Mouse (Mus musculus): Measurements from ENCODE around the gene Hs6st3. TPM values are rescaled to one million over a fixed set of nuclear protein-coding genes. Genes with fewer than 3 reads are reported as not detected.

Hs6st3 gene
- polyA plus RNA-seq, 1 experiment: 1.2 TPM

DNA sequence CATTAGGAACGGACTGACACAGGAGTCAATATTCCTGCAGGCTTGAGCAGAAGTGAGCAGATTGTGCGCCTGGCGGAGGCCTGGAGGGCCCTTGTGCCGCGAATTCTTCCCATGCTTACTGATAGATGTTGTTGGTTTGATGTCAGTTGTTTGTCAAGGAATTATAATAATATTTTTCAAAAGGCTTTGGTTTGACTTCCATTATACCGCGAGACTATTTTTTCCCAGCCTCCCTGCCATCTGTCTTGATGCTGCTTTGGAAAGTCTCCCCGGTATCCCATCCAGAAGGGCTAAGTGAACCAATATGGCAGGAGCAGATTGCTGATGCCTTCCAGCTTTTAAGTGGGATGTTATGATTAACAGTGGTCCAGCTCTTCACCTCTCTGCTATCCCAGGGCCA is 651.3 kb downstream of the Hs6st3 start:
- H3K9ac ChIP-seq (ENCODE audit: low read depth, poor library complexity, severe bottlenecking): no peak overlapping the region
- H3K4me1 ChIP-seq (ENCODE audit: control insufficient read depth, insufficient read depth, low read length): no peaks in the 10 kb centered on the region
- H3K4me3 ChIP-seq (ENCODE audit: low read depth, low read length): no peak overlapping the region
- H3K9me3 ChIP-seq (replicated peaks; ENCODE audit: control insufficient read depth, insufficient read depth, low read length, poor library complexity, severe bottlenecking): no peaks in the 10 kb centered on the region
- TF ChIP-seq POLR2A (IDR thresholded peaks at IDR 0.05; ENCODE audit: insufficient read depth, low read length) (no peak), EP300 (IDR thresholded peaks at IDR 0.05; ENCODE audit: insufficient read depth, low read depth, low read length) (no peak), CTCF (IDR thresholded peaks at IDR 0.05; ENCODE audit: low read depth, low read length) (no peak)
- no peaks in the 10 kb centered on the region for H3K27me3 ChIP-seq (ENCODE audit: control insufficient read depth, insufficient read depth, low read length, poor library complexity, severe bottlenecking)
- no peaks in the 10 kb centered on the region for H3K36me3 ChIP-seq (ENCODE audit: control insufficient read depth, insufficient read depth, low read length, poor library complexity, severe bottlenecking)
- H3K27ac ChIP-seq (ENCODE audit: insufficient read depth, low read length): no peak overlapping the region

DNA sequence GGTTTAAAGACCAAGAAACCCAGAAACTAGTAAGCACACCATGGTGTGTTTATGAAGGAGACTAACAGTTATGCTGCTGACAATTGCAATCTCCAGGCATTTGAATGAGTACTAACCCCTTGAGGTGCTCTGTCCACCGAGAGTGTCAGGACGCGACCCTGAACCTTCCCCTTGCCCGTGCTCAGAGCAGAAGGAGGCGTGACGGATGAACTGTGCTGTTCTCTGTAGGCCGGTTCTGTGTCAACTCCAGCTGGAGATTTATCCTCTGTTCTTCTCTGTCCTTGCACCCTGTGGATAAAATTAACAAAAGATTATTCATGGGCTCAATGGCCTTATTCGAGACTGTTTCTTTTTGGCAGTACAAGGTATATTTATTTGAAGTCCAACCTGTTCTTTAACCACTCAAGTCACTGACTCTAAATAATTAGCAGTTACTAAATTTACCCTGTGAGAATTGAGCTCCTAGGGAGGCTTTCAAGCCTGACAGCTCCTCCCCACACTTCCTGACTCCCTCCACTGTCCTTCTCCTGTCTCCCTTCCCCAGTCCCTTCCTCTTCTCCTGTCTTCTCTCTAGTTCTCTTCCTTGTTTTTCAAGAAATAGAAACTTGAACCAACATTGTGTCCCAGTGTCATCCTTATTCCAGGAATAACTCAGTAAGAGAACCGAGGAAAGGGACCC is 659.2 kb downstream of the Hs6st3 start:
- no peaks in the 10 kb centered on the region for H3K9me3 ChIP-seq (replicated peaks; ENCODE audit: control insufficient read depth, insufficient read depth, low read length, poor library complexity, severe bottlenecking)
- H3K4me3 ChIP-seq (ENCODE audit: low read depth, low read length): no peak overlapping the region
- no peak overlapping the region for H3K9ac ChIP-seq (ENCODE audit: low read depth, poor library complexity, severe bottlenecking)
- TF ChIP-seq POLR2A (IDR thresholded peaks at IDR 0.05; ENCODE audit: insufficient read depth, low read length) (no peak), CTCF (IDR thresholded peaks at IDR 0.05; ENCODE audit: low read depth, low read length) (no peak), EP300 (IDR thresholded peaks at IDR 0.05; ENCODE audit: insufficient read depth, low read depth, low read length) (no peak)
- H3K36me3 ChIP-seq (ENCODE audit: control insufficient read depth, insufficient read depth, low read length, poor library complexity, severe bottlenecking): no peaks in the 10 kb centered on the region
- H3K4me1 ChIP-seq (ENCODE audit: control insufficient read depth, insufficient read depth, low read length): no peaks in the 10 kb centered on the region
- no peak overlapping the region for H3K27ac ChIP-seq (ENCODE audit: insufficient read depth, low read length)
- no peaks in the 10 kb centered on the region for H3K27me3 ChIP-seq (ENCODE audit: control insufficient read depth, insufficient read depth, low read length, poor library complexity, severe bottlenecking)

DNA sequence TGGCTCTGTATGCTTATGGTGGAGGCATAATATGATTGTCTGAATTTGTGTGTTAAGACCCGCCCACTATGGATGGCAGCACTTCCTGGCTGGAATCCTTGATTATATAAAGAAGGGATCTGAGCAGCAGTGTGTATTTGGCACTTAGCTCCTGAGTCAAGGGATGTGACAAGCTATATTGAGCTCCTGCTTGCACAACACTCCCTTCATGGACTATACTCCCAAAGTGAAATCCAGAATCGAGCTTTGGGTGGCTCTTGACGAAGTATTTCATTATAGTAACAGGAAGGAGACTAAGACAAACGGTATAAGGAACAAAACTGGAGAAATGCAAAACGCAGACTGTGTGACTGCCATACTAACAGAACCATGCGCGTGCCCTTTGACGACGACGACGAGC is 660.4 kb downstream of the Hs6st3 start:
- no peaks in the 10 kb centered on the region for H3K4me1 ChIP-seq (ENCODE audit: control insufficient read depth, insufficient read depth, low read length)
- H3K9me3 ChIP-seq (replicated peaks; ENCODE audit: control insufficient read depth, insufficient read depth, low read length, poor library complexity, severe bottlenecking): no peaks in the 10 kb centered on the region
- no peak overlapping the region for H3K27ac ChIP-seq (ENCODE audit: insufficient read depth, low read length)
- no peak overlapping the region for H3K9ac ChIP-seq (ENCODE audit: low read depth, poor library complexity, severe bottlenecking)
- no peaks in the 10 kb centered on the region for H3K36me3 ChIP-seq (ENCODE audit: control insufficient read depth, insufficient read depth, low read length, poor library complexity, severe bottlenecking)
- H3K4me3 ChIP-seq (ENCODE audit: low read depth, low read length): no peak overlapping the region
- no peak for TF ChIP-seq EP300 (IDR thresholded peaks at IDR 0.05; ENCODE audit: insufficient read depth, low read depth, low read length)
- no peak for TF ChIP-seq POLR2A (IDR thresholded peaks at IDR 0.05; ENCODE audit: insufficient read depth, low read length)
- no peak for TF ChIP-seq CTCF (IDR thresholded peaks at IDR 0.05; ENCODE audit: low read depth, low read length)
- H3K27me3 ChIP-seq (ENCODE audit: control insufficient read depth, insufficient read depth, low read length, poor library complexity, severe bottlenecking): no peaks in the 10 kb centered on the region

DNA sequence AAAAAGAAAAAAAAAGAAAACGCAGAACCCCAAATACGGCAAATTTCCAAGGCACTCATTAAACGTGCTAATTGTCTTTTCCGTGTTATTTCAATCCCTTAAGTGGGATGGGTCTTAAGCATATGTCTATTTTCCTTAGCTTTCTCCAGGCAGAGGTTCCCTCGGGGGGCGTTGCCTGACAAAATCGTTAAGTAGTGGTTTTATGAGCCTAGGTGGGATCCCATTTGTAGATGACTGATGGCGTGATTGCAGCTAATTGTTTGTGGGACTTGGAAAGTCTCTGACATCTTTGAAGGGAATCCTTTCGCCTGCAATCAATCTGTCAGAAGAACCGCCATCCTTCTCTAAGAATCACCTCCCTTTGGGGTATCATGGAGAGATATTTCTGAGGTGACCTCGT is 662.7 kb downstream of the Hs6st3 start:
- Histone ChIP-seq H3K9me3 (replicated peaks; ENCODE audit: control insufficient read depth, insufficient read depth, low read length, poor library complexity, severe bottlenecking) (no peaks in the 10 kb centered on the region), H3K4me3 (ENCODE audit: low read depth, low read length) (no peak overlapping the region), H3K27ac (ENCODE audit: insufficient read depth, low read length) (no peak overlapping the region), H3K4me1 (ENCODE audit: control insufficient read depth, insufficient read depth, low read length) (no peaks in the 10 kb centered on the region), H3K9ac (ENCODE audit: low read depth, poor library complexity, severe bottlenecking) (no peak overlapping the region), H3K27me3 (ENCODE audit: control insufficient read depth, insufficient read depth, low read length, poor library complexity, severe bottlenecking) (no peaks in the 10 kb centered on the region), H3K36me3 (ENCODE audit: control insufficient read depth, insufficient read depth, low read length, poor library complexity, severe bottlenecking) (no peaks in the 10 kb centered on the region)
- no peak for TF ChIP-seq POLR2A (IDR thresholded peaks at IDR 0.05; ENCODE audit: insufficient read depth, low read length)
- TF ChIP-seq CTCF (IDR thresholded peaks at IDR 0.05; ENCODE audit: low read depth, low read length): no peak
- no peak for TF ChIP-seq EP300 (IDR thresholded peaks at IDR 0.05; ENCODE audit: insufficient read depth, low read depth, low read length)

DNA sequence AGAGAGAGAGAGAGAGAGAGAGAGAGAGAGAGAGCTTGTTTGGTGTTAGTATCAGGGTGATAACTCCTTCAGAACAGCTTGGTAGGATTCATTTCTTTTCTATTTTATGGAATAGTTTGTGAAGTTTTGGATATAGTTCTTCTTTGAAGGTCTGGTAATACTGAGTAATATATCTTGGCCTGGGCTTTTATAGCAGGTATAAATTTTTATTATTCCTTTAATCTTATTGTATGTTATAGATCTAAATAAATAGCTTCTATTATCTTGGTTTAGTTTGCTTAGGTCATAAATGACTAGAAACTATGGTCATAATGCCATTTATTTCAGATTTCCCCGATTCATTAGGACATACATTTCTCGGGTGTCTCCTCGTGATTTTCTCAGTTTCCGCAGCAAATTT is 675.8 kb downstream of the Hs6st3 start:
- Histone ChIP-seq H3K9me3 (replicated peaks; ENCODE audit: control insufficient read depth, insufficient read depth, low read length, poor library complexity, severe bottlenecking) (no peaks in the 10 kb centered on the region), H3K27ac (ENCODE audit: insufficient read depth, low read length) (no peak overlapping the region), H3K9ac (ENCODE audit: low read depth, poor library complexity, severe bottlenecking) (no peak overlapping the region), H3K27me3 (ENCODE audit: control insufficient read depth, insufficient read depth, low read length, poor library complexity, severe bottlenecking) (no peaks in the 10 kb centered on the region), H3K4me3 (ENCODE audit: low read depth, low read length) (no peak overlapping the region), H3K4me1 (ENCODE audit: control insufficient read depth, insufficient read depth, low read length) (no peaks in the 10 kb centered on the region), H3K36me3 (ENCODE audit: control insufficient read depth, insufficient read depth, low read length, poor library complexity, severe bottlenecking) (no peaks in the 10 kb centered on the region)
- TF ChIP-seq POLR2A (IDR thresholded peaks at IDR 0.05; ENCODE audit: insufficient read depth, low read length) (no peak), EP300 (IDR thresholded peaks at IDR 0.05; ENCODE audit: insufficient read depth, low read depth, low read length) (no peak), CTCF (IDR thresholded peaks at IDR 0.05; ENCODE audit: low read depth, low read length) (no peak)

DNA sequence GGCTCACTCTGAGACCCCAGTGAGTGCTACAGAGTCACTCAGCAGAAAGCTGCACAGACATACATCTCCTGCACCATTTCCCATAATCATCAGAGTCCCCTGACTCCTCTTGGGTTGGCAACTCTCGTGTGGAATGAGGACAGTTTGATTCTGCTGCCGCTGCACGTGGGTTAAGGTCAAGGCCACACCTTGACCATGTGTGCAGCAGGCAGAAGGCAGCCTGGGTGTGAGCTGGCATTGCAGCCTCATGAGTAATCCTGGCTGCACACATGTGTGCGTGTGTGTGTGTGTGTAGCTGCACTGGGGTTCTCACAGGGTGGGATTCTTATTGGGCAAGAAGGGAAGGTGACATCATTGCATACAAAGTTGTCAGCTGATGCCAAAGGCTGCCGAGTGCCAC is 677.5 kb downstream of the Hs6st3 start:
- H3K36me3 ChIP-seq (ENCODE audit: control insufficient read depth, insufficient read depth, low read length, poor library complexity, severe bottlenecking): no peaks in the 10 kb centered on the region
- H3K9ac ChIP-seq (ENCODE audit: low read depth, poor library complexity, severe bottlenecking): no peak overlapping the region
- H3K9me3 ChIP-seq (replicated peaks; ENCODE audit: control insufficient read depth, insufficient read depth, low read length, poor library complexity, severe bottlenecking): no peaks in the 10 kb centered on the region
- TF ChIP-seq POLR2A (IDR thresholded peaks at IDR 0.05; ENCODE audit: insufficient read depth, low read length): no peak
- no peak for TF ChIP-seq EP300 (IDR thresholded peaks at IDR 0.05; ENCODE audit: insufficient read depth, low read depth, low read length)
- TF ChIP-seq CTCF (IDR thresholded peaks at IDR 0.05; ENCODE audit: low read depth, low read length): no peak
- no peak overlapping the region for H3K4me3 ChIP-seq (ENCODE audit: low read depth, low read length)
- no peak overlapping the region for H3K27ac ChIP-seq (ENCODE audit: insufficient read depth, low read length)
- H3K27me3 ChIP-seq (ENCODE audit: control insufficient read depth, insufficient read depth, low read length, poor library complexity, severe bottlenecking): no peaks in the 10 kb centered on the region
- no peaks in the 10 kb centered on the region for H3K4me1 ChIP-seq (ENCODE audit: control insufficient read depth, insufficient read depth, low read length)

Measured in ES-Bruce4 (cell line).